Mouse (Mus musculus) gastrocnemius, postnatal 36 days (tissue): ENCODE results near the gene Osgep. TPM values are rescaled to one million over a fixed set of nuclear protein-coding genes. Genes with fewer than 3 reads are reported as not detected.
"Not testable (repeated sequence)": the region's sequence is repeated elsewhere in the genome, so short reads cannot be mapped to it uniquely, and the experiment has no call there.

Experiments used
- DNase-seq, 2 experiments: peaks; one replicate each; pipeline ENCODE4 v3.0.0; 2022
- intact Hi-C: fragments of 180-260 bp; cut with DNase I; formaldehyde crosslinking; loops from one replicate; pipeline ENCODE4 v1.15.1; 2025
- total RNA-seq, 2 experiments: library from RNA; stranded (reverse); gene quantifications; 2 replicates each; pipeline ENCODE4 v1.2.3; 2021

The Osgep gene
- total RNA-seq, 2 experiments from 2014 or later: 38.3 to 46.7 TPM

DNA sequence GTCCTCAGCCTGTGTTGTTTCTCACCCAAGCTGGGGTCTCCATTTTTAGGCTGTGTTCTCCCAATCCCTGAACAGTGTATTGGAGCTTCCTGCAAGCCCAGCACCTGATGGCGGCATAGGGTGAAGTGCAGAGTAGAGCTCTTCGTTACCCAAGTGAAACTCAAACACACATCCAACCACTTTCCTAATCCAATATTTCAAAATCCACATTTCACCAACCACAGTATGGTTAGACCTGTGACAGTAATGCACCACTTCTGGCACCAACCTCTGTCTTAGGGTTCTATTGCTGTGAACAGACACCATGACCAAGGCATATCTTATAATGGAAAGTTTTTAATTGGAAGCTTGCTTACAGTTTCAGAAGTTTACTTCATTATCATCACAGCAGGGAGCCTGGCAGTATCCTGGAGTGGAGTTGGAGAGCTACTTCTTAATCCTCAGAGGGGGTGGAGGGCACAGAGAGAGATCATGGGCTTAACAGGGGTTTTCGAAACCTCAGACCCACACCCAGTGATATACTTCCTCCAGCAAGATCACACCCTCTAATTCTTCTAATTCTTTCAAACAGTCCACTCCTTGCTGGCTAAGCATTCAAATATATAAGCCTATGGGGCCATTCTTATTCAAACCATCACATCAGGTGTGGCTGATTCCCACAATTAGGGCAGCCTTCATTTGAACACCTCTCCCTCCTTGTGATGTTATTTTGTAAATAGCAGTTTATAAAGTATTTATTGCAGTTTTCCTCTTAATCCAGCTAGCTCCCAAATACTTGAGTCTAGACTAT is 13.6 kb upstream of the Osgep start:
- DNase-seq: no peak
- intact Hi-C loops: no loop called here

GRCm38 (mm10) chr14:50936649-50937048 is 12.0 kb upstream of the Osgep start:
- no peak for DNase-seq
- intact Hi-C loops: no loop called here

GRCm38 (mm10) chr14:50931493-50932020 is 6.9 kb upstream of the Osgep start:
- intact Hi-C loops: no loop called here

DNA sequence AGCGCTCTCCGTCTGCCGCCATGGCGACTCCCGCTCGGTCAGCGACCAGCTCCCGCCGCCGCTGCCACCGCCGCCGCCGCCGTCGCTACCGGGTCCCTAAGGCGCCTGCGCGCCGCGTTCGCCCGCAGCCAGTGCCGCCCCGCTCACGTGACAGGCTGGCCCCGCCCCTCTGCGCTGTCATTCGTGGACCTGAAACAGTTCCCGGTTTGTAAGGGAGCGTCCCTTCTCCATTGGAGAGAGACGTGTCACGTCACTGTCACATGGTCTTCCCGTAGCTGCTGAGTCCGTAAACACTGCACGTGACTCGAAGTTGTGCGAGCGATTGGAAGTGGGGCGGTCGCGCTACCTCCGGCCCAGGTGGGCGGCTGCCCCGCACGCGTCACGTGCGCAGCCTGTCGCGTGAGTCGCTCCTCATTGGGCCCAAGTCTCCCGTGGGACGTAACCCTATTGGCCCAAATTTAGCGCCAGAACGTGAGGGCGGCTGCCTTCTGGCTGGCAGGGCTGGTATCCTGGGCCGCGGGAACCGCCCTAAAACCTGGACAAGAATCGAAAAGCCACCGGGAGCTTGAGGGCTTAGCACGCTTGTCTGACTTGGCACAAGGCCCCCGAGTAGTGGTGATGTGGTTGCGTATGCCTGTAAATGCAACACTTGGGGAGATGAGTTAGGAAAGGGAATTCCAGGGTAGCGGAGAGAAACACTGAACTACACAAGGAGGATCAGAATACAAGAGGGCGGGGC is 6.2 kb upstream of the Osgep start, which contains the start of the genes Pip4p1 and Pnp:
Gene Pip4p1, minus strand, starts transcription at position 103 of the 739 bp plus-strand sequence.
Gene Pnp, plus strand, starts transcription at position 329 of the 739 bp plus-strand sequence.
- DNase-seq: peak; percentile 99
- intact Hi-C loops: no loop called here

More at GRCm38 (mm10) chr14:50931493-50932020, 6.9 kb upstream of the Osgep start:
- DNase-seq: no peak

DNA sequence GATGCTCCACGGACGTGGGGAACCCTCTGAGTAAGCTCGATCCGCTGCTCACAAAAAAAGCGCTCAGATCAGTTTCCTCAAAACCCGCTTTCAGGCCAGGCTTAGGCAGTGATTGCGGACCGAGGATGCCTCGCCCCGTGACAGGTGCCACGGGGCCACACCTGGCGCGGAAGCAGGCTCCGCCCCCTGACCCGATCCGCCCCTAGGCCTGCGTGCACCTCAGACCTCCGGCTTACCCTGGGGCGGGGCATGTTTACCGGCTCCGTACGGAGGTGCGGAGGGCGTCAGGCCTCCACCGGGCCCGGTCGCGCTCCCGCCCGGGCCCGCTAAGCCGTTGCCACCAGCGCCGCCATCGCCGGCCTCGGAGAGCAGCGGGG is 5.7 kb upstream of the Osgep start:
- DNase-seq: no peak

GRCm38 (mm10) chr14:50929951-50930350 is 5.3 kb upstream of the Osgep start:
- intact Hi-C loops: no loop called here
- DNase-seq: peak in 1 of 2 experiments; percentile 19

More for the DNA sequence above, 5.7 kb upstream of the Osgep start:
- intact Hi-C loops: no loop called here

GRCm38 (mm10) chr14:50927366-50927765 is 2.7 kb upstream of the Osgep start:
- intact Hi-C loops: no loop called here

GRCm38 (mm10) chr14:50925111-50925920 is 623 bp upstream of the Osgep start:
- no peak for DNase-seq
- intact Hi-C loops: no loop called here

More at GRCm38 (mm10) chr14:50927366-50927765, 2.7 kb upstream of the Osgep start:
- no peak for DNase-seq

DNA sequence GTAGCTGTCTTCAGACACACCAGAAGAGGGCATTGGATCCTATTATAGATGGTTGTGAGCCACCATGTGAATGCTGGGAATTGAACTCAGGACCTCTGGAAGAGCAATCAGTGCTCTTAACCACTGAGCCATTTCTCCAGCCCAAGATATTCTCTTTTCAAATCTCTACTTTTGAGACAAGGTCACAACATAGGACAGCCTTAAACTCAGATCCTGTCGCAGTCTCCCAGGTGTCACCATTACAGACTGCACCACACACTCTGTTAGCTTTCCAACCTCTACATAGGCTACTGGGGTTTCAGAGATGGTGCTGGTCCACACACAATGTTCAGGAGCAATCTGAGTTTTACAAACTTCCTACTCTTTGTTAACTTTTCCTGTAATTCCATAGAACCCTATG is 1.3 kb downstream of the Osgep start:
- DNase-seq, intact Hi-C loops: not testable (repeated sequence)

GRCm38 (mm10) chr14:50911356-50911755 is 13.3 kb downstream of the Osgep start:
- intact Hi-C loops: no loop called here
- no peak for DNase-seq

DNA sequence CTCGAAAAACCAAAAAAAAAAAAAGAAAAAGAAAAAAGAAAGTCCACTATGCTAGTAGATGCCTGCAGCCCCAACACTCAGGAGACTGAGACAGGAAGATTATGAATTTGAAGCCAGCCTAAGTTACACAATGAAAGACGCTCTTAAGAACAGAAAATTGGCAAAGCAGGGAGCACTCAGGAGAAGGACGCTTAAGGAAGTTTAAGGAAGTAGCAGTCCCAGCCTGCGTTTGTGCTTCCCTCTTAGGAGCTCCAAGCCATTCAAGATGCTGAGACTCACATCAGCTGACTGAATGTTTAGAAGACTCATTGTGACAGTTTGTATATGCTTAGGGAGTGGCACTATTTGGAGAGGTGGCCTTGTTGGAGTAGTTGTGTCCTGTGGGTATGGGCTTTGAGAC is 16.6 kb downstream of the Osgep start:
- no peak for DNase-seq
- intact Hi-C loops: no loop called here

- intact Hi-C loops: not testable (repeated sequence)
Observed at GRCm38 (mm10) chr14:50905327-50905726, 19.4 kb downstream of the Osgep start.

GRCm38 (mm10) chr14:50904828-50905129 is 19.9 kb downstream of the Osgep start:
- intact Hi-C loops: no loop called here
- no peak for DNase-seq

More at GRCm38 (mm10) chr14:50905327-50905726, 19.4 kb downstream of the Osgep start:
- not testable (repeated sequence) for DNase-seq

DNA sequence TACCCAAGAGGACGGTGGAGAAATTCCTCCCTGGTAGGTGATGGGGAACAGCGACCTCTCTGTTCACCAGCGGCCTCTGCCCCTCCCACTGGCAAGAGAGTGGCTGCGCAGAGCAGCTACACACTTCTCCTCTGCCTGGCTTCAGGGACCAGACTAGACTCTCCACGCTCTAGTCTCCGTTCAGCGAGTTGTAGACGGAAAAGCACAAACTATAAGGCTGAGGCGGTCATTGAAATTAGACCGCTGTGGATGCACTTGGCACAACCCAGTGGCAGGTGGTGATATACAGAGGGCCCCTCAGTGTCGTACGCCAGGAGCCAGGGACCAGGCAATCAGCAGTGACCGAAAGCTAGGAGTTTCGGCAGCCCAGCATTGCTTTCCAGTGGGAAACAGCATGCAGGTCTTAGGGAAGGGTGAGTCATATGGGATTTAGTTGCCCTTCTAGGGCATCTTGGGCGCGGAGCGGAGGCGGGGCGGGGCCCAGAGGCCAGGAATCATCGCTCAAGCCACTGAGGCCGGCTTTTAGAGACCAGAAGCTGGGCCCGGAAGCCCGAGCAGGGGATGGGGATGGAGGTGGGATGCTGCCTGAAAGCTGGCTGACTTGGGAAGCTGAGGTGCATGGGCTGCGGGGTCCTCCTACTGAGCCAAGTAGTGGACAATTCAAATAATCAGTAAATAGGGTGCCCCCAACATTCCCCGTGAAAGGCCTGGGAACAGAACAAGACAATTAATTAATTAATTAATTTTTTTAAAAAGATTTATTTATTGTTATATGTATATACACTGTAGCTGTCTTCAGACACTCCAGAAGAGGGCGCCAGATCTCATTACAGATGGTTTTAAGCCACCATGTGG is 20.5 kb downstream of the Osgep start:
- intact Hi-C loops: no loop called here
- DNase-seq: peak; percentile 23 to 38

DNA sequence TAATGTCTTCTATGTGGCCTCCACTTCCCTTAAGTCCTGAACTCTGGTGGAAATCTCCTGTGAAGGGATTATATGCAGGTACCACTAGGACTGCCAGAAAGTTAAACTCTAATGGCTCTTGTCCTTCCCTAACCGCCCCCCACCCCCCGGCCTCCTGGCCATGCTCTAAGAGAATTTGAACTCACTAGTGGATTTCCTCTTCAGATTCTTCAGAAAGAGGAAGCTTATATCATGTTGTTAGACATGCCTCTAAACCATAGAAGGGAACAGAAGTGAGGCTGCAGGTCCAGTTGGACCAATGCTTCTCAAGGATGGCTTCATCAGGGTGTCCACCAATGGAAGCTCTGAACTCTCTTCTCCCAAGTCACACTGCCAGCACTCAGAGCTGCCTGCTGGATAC is 26.7 kb downstream of the Osgep start:
- DNase-seq, intact Hi-C loops: not testable (repeated sequence)

DNA sequence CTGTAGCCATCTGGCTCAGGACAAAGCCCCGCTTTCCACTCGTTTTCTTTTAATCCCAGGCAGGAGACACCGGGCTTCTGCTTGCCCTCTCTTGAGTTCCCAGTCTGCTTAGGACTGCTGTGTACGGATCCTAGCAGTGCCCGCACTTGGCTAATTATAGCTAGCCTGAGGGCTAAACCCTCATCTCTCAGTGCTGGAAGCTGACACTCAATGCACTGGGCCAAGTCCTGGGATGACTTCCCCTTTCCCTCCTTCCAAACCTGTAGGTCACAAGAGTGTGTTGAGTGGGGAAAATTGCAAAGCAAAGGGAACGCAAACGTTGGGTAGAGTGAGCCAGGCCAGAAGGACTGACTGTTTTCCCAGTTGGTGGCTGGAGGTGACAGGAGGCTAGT is 27.3 kb downstream of the Osgep start, which contains the start of gene Klhl33:
Gene Klhl33, minus strand, starts transcription at position 134 of the 392 bp plus-strand sequence.
- peak; percentile 33 to 34 for DNase-seq
- intact Hi-C loops: no loop called here

GRCm38 (mm10) chr14:50896747-50897373 is 27.8 kb downstream of the Osgep start:
- DNase-seq: peak in 1 of 2 experiments; percentile 40
- intact Hi-C loops: no loop called here

DNA sequence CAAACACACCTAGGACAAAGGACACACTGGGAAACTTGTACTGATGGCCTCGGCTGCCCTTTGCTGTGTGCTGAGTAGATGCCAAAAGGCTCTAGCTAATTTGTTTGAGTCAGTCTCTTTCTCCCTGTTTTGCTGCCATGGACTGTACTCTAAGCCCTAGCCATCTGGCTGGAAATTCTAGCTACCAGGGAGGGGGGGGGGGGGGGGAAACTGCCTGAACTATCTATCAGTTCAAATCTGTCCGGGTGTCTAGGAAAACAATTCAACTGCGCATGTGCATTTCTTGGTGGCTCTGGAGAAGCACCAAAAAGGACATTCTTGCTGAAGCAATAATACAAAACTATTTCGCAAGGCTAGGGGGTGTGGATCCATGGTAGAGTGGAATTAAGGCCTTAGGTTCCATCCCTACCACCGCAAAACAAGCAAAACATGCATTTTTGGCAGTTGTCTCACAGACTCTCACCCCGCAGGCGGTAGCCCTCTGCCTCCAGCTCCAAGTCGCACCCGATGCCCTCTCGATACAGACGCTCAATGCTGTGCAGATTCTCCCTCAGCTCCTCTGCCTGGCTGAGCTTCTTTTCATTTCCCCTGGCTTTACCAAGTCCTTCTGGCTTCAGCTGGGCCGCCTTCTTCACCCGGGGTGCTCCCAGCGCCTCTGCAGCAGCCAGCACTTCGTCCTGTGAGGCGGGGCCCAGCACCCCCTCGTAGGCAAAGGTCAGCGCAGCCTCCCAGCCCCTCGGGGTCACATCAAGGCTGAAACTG is 28.5 kb downstream of the Osgep start:
- DNase-seq: peak; percentile 72 to 75

More for the DNA sequence above, 28.5 kb downstream of the Osgep start:
- intact Hi-C loops: no loop called here
